Mouse (Mus musculus): ENCODE results near the gene Kcnk15. TPM values are rescaled to one million over a fixed set of nuclear protein-coding genes. Genes with fewer than 3 reads are reported as not detected.

The Kcnk15 gene
- polyA plus RNA-seq, 1 experiment, result not detected

DNA sequence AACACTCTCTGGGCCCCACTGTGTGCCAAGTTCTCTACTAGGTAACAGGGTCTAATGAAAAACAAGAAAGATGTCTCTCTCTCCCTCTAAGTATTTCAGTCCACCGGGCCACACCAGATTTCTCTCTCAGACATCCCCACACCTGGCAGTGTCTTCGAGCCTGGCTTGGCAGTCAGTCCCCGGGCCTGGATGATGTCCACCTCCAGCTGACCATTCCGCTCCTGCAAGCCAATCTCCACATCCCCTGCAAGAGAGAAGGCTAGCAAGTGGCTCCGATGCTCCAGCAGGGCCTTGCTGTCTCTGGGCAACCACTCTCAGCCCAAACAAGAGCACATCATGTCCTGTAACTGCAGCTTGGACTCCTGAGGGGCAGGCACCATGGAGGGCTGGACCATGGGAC lies 11.9 kb downstream of the Kcnk15 start:
- Histone ChIP-seq H3K79me3 (ENCODE audit: low read depth) (no peaks in the 10 kb centered on the region), H3ac (ENCODE audit: control insufficient read depth, insufficient read length, low read depth) (no peak overlapping the region), H3K27me3 (ENCODE audit: control insufficient read depth, insufficient read depth, insufficient read length) (peaks cover 93% of the 10 kb centered on the region), H3K4me3 (ENCODE audit: insufficient read depth, poor library complexity, severe bottlenecking) (no peak overlapping the region), H3K79me2 (ENCODE audit: control insufficient read depth, insufficient read depth) (no peaks in the 10 kb centered on the region), H3K36me3 (ENCODE audit: control insufficient read depth, insufficient read depth) (no peaks in the 10 kb centered on the region)
- TF ChIP-seq FOSL1 (IDR thresholded peaks at IDR 0.05; ENCODE audit: insufficient read depth, low read length, poor library complexity, severe bottlenecking), result no peak
- no peak for TF ChIP-seq CTCF (IDR thresholded peaks at IDR 0.05; ENCODE audit: control insufficient read depth, insufficient read depth, insufficient read length)
- TF ChIP-seq MYOG (IDR thresholded peaks at IDR 0.05; ENCODE audit: control insufficient read depth, extremely low read depth, insufficient read length), result no peak
- TF ChIP-seq CEBPB (IDR thresholded peaks at IDR 0.05; ENCODE audit: low read depth), result no peak
- TF ChIP-seq MAX (IDR thresholded peaks at IDR 0.05), result no peak
- TF ChIP-seq USF1 (IDR thresholded peaks at IDR 0.05; ENCODE audit: low read depth), result no peak
- TF ChIP-seq MYOD1 (IDR thresholded peaks at IDR 0.05; ENCODE audit: control insufficient read depth, insufficient read length, low read depth), result no peak

DNA sequence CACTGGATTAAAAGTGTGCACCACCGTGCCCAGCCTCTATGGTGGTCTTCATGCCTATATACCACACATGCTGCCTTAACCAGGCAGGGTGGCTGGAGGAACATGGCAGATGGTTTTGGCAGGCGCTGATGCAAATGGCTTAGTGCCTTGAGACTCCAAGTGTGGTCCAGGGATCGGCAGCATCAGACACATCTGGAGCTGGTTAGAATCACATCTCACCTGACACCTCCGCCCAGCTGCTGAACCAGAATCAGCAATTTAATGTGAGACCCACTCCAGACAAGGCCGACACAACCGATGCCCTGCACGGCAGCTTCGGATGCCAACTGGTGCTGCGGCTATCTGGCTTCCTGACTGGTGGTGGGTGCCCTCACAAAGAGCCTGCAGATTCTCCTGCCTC lies 12.6 kb downstream of the Kcnk15 start:
- peaks cover 95% of the 10 kb centered on the region for H3K27me3 ChIP-seq (ENCODE audit: control insufficient read depth, insufficient read depth, insufficient read length)
- no peak overlapping the region for H3ac ChIP-seq (ENCODE audit: control insufficient read depth, insufficient read length, low read depth)
- H3K4me3 ChIP-seq (ENCODE audit: insufficient read depth, poor library complexity, severe bottlenecking), result no peak overlapping the region
- no peak for TF ChIP-seq MYOG (IDR thresholded peaks at IDR 0.05; ENCODE audit: control insufficient read depth, extremely low read depth, insufficient read length)
- no peak for TF ChIP-seq USF1 (IDR thresholded peaks at IDR 0.05; ENCODE audit: low read depth)
- TF ChIP-seq FOSL1 (IDR thresholded peaks at IDR 0.05; ENCODE audit: insufficient read depth, low read length, poor library complexity, severe bottlenecking), result no peak
- no peak for TF ChIP-seq CTCF (IDR thresholded peaks at IDR 0.05; ENCODE audit: control insufficient read depth, insufficient read depth, insufficient read length)
- H3K79me3 ChIP-seq (ENCODE audit: low read depth), result no peaks in the 10 kb centered on the region
- H3K79me2 ChIP-seq (ENCODE audit: control insufficient read depth, insufficient read depth), result no peaks in the 10 kb centered on the region
- H3K36me3 ChIP-seq (ENCODE audit: control insufficient read depth, insufficient read depth), result no peaks in the 10 kb centered on the region

DNA sequence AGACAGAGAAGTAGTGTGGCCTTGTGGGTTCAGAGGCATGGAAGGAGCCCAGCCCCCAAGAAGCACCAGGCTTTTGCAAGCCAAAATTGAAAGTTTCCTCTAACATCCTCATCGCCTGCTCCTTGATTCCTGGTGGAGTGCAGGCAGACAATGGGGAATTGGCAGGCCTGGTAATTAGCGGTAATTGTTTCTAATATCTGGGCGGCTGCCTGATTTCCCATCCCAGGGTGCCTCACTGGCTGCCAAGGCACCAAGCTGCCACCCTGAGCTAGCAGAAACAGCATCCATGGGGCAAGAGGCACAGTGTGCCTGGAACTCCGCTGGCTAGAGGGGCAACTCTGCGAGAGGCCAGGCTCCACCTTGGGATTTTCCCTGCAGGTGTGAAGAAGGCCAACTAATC lies 16.3 kb downstream of the Kcnk15 start:
- H3K4me3 ChIP-seq (ENCODE audit: insufficient read depth, poor library complexity, severe bottlenecking), result no peak overlapping the region
- H3K79me3 ChIP-seq (ENCODE audit: low read depth), result no peaks in the 10 kb centered on the region
- H3K36me3 ChIP-seq (ENCODE audit: control insufficient read depth, insufficient read depth), result no peaks in the 10 kb centered on the region
- H3ac ChIP-seq (ENCODE audit: control insufficient read depth, insufficient read length, low read depth), result no peak overlapping the region
- H3K79me2 ChIP-seq (ENCODE audit: control insufficient read depth, insufficient read depth), result no peaks in the 10 kb centered on the region
- H3K27me3 ChIP-seq (ENCODE audit: control insufficient read depth, insufficient read depth, insufficient read length), result peaks cover 93% of the 10 kb centered on the region
- TF ChIP-seq MYOD1 (IDR thresholded peaks at IDR 0.05; ENCODE audit: control insufficient read depth, insufficient read length, low read depth), result no peak

DNA sequence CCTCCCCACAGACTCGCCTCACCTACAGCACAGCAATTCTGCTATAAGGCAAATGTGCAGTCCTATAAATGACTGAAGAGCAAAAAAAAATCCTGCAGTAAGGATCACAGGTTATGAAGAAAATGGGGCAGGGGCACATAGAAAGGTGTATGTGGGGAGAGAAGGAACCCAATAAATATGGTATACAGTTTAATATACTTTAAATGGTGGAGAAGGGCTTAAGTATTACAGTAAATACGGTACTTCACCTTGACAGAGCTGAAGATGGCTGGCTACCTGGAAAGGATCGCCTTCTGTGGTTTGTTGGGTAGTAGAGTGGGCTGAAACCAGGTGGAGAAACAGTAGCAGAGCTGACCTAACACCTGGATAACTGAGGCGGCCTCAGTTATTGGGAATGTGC lies 17.8 kb downstream of the Kcnk15 start:
- no peak overlapping the region for H3K4me3 ChIP-seq (ENCODE audit: insufficient read depth, poor library complexity, severe bottlenecking)
- no peaks in the 10 kb centered on the region for H3K36me3 ChIP-seq (ENCODE audit: control insufficient read depth, insufficient read depth)
- H3K27me3 ChIP-seq (ENCODE audit: control insufficient read depth, insufficient read depth, insufficient read length), result peaks cover 93% of the 10 kb centered on the region
- TF ChIP-seq USF1 (IDR thresholded peaks at IDR 0.05; ENCODE audit: low read depth) (no peak), CEBPB (IDR thresholded peaks at IDR 0.05; ENCODE audit: low read depth) (no peak), CTCF (IDR thresholded peaks at IDR 0.05; ENCODE audit: control insufficient read depth, insufficient read depth, insufficient read length) (no peak), MYOG (IDR thresholded peaks at IDR 0.05; ENCODE audit: control insufficient read depth, extremely low read depth, insufficient read length) (no peak), MYOD1 (IDR thresholded peaks at IDR 0.05; ENCODE audit: control insufficient read depth, insufficient read length, low read depth) (no peak), FOSL1 (IDR thresholded peaks at IDR 0.05; ENCODE audit: insufficient read depth, low read length, poor library complexity, severe bottlenecking) (no peak), MAX (IDR thresholded peaks at IDR 0.05) (no peak)
- H3K79me2 ChIP-seq (ENCODE audit: control insufficient read depth, insufficient read depth), result no peaks in the 10 kb centered on the region
- no peak overlapping the region for H3ac ChIP-seq (ENCODE audit: control insufficient read depth, insufficient read length, low read depth)
- H3K79me3 ChIP-seq (ENCODE audit: low read depth), result no peaks in the 10 kb centered on the region

DNA sequence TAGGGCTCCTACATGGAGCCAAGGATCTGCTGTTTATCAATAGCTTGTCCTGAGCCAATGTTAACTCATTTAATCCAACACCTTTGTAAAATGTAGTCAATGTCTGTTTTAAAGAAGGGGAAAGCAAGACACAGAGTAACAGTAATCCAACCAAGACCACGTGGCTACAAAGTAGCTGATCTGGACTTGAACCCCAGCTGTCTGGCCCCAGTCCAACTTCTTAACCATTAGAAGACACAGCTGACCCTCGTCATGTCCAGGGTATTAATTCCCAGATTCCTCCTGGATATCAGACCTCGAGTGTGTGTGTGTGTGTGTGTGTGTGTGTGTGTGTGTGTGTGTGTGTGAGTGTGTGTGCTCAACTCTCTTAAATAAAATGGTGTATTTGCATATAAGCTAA lies 18.5 kb downstream of the Kcnk15 start:
- H3K27me3 ChIP-seq (ENCODE audit: control insufficient read depth, insufficient read depth, insufficient read length), result peaks cover 89% of the 10 kb centered on the region

DNA sequence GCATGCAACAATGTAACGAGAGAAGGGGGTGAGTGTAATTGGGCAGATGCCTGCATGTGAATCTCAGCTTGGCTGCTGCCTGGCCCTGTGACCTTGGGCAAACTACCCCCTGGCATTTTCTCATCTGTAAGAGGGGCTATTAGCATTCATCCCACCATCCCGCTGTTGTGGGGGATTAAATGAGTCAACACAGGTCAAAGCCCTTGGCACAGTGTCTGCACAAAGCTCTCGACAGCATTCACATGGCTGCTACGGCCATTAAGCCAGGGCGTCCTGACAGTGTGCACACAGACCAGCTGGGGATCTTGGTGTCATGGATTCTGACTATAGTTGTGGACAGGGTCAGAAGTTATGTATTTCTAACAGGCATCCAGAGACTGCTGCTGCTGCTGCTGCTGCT lies 21.4 kb downstream of the Kcnk15 start:
- Histone ChIP-seq H3K79me3 (ENCODE audit: low read depth) (no peaks in the 10 kb centered on the region), H3K79me2 (ENCODE audit: control insufficient read depth, insufficient read depth) (no peaks in the 10 kb centered on the region), H3ac (ENCODE audit: control insufficient read depth, insufficient read length, low read depth) (no peak overlapping the region), H3K4me3 (ENCODE audit: insufficient read depth, poor library complexity, severe bottlenecking) (no peak overlapping the region), H3K27me3 (ENCODE audit: control insufficient read depth, insufficient read depth, insufficient read length) (peaks cover 87% of the 10 kb centered on the region), H3K36me3 (ENCODE audit: control insufficient read depth, insufficient read depth) (no peaks in the 10 kb centered on the region)
- TF ChIP-seq CEBPB (IDR thresholded peaks at IDR 0.05; ENCODE audit: low read depth) (no peak), USF1 (IDR thresholded peaks at IDR 0.05; ENCODE audit: low read depth) (no peak), MYOD1 (IDR thresholded peaks at IDR 0.05; ENCODE audit: control insufficient read depth, insufficient read length, low read depth) (no peak), MYOG (IDR thresholded peaks at IDR 0.05; ENCODE audit: control insufficient read depth, extremely low read depth, insufficient read length) (no peak), CTCF (IDR thresholded peaks at IDR 0.05; ENCODE audit: control insufficient read depth, insufficient read depth, insufficient read length) (no peak), FOSL1 (IDR thresholded peaks at IDR 0.05; ENCODE audit: insufficient read depth, low read length, poor library complexity, severe bottlenecking) (no peak), MAX (IDR thresholded peaks at IDR 0.05) (no peak)

More for the DNA sequence above, 18.5 kb downstream of the Kcnk15 start:
- Histone ChIP-seq H3K79me3 (ENCODE audit: low read depth) (no peaks in the 10 kb centered on the region), H3ac (ENCODE audit: control insufficient read depth, insufficient read length, low read depth) (no peak overlapping the region), H3K4me3 (ENCODE audit: insufficient read depth, poor library complexity, severe bottlenecking) (no peak overlapping the region), H3K79me2 (ENCODE audit: control insufficient read depth, insufficient read depth) (no peaks in the 10 kb centered on the region), H3K36me3 (ENCODE audit: control insufficient read depth, insufficient read depth) (no peaks in the 10 kb centered on the region)
- TF ChIP-seq MYOG (IDR thresholded peaks at IDR 0.05; ENCODE audit: control insufficient read depth, extremely low read depth, insufficient read length) (no peak), CEBPB (IDR thresholded peaks at IDR 0.05; ENCODE audit: low read depth) (no peak), USF1 (IDR thresholded peaks at IDR 0.05; ENCODE audit: low read depth) (no peak), FOSL1 (IDR thresholded peaks at IDR 0.05; ENCODE audit: insufficient read depth, low read length, poor library complexity, severe bottlenecking) (no peak), CTCF (IDR thresholded peaks at IDR 0.05; ENCODE audit: control insufficient read depth, insufficient read depth, insufficient read length) (no peak), MAX (IDR thresholded peaks at IDR 0.05) (no peak), MYOD1 (IDR thresholded peaks at IDR 0.05; ENCODE audit: control insufficient read depth, insufficient read length, low read depth) (no peak)
